Mouse (Mus musculus) megakaryocyte-erythroid progenitor cell, adult 5-6 weeks (primary cell): ENCODE data around the gene Phf23. TPM values are rescaled to one million over a fixed set of nuclear protein-coding genes. Genes with fewer than 3 reads are reported as not detected.

Experiments used
- ATAC-seq: replicated peaks from 2 replicates; pipeline ENCODE4 v1.8.0; 2016; ENCODE audit warnings: mild to moderate bottlenecking, inconsistent platforms; ENCODE audit not compliant: severe bottlenecking, poor library complexity, low FRiP score, low TSS enrichment
- total RNA-seq, 2 experiments: library from RNA; stranded (forward) in 1 of 2; stranded (reverse) in 1 of 2; fragments of 200-1000, 215-1000 nt in 1 of 2; fragments of >200 nt in 1 of 2; fragmentation: Nextera tagmentation in 1 of 2; gene quantifications; 2 replicates each; pipeline ENCODE4 v1.2.3; 2014 to 2017

The Phf23 gene
- total RNA-seq, 2 experiments from 2014 or later, result 46.2 to 53.9 TPM

- ATAC-seq, result no peak
Observed at GRCm38 (mm10) chr11:70039631-70040030, 44.1 kb downstream of the Phf23 start.

GRCm38 (mm10) chr11:70040184-70040583, 44.6 kb downstream of the Phf23 start:
- no peak for ATAC-seq

GRCm38 (mm10) chr11:70042309-70043085, 46.9 kb downstream of the Phf23 start:
- no peak for ATAC-seq

- no peak for ATAC-seq
Observed at GRCm38 (mm10) chr11:70043665-70044064, 48.1 kb downstream of the Phf23 start.

- ATAC-seq, result no peak
Observed at GRCm38 (mm10) chr11:70045435-70045834, 49.9 kb downstream of the Phf23 start.

- ATAC-seq, result no peak
Observed at GRCm38 (mm10) chr11:70049366-70049765, 53.8 kb downstream of the Phf23 start.

Other genes starting within 250 kb of the Phf23 start
Only the 30 nearest of the 39 such genes appear.
- gene Chrnb1, start 199.8 kb upstream of the Phf23 start, total RNA-seq (2014; fragmentation: Nextera tagmentation), result 2.3 TPM in 1 of 2 replicates, not detected in the other
- 0.28 and 1.9 TPM in 2 replicates for gene Chrnb1, start 199.8 kb upstream of the Phf23 start, total RNA-seq (2017)
- gene Fgf11, start 193.9 kb upstream of the Phf23 start, total RNA-seq (2014; fragmentation: Nextera tagmentation), result 0.57 and 0.63 TPM in 2 replicates
- 2.3 TPM in 1 of 2 replicates, not detected in the other for gene Fgf11, start 193.9 kb upstream of the Phf23 start, total RNA-seq (2017)
- not detected in 2 replicates for gene Tmem102, start 190.2 kb upstream of the Phf23 start, total RNA-seq (2014; fragmentation: Nextera tagmentation)
- not detected in 2 replicates for gene Tmem102, start 190.2 kb upstream of the Phf23 start, total RNA-seq (2017)
- gene Gm39566, start 180.5 kb upstream of the Phf23 start, total RNA-seq (2014; fragmentation: Nextera tagmentation), result not detected in 2 replicates
- gene Gm39566, start 180.5 kb upstream of the Phf23 start, total RNA-seq (2017), result not detected in 2 replicates
- not detected in 2 replicates for gene Spem2, start 177.3 kb upstream of the Phf23 start, total RNA-seq (2014; fragmentation: Nextera tagmentation)
- gene Spem2, start 177.3 kb upstream of the Phf23 start, total RNA-seq (2017), result not detected in 2 replicates
- gene Spem1, start 173.6 kb upstream of the Phf23 start, total RNA-seq (2014; fragmentation: Nextera tagmentation), result not detected in 2 replicates
- not detected in 2 replicates for gene Spem1, start 173.6 kb upstream of the Phf23 start, total RNA-seq (2017)
- 7.9 and 8.3 TPM in 2 replicates for gene Nlgn2, start 158.0 kb upstream of the Phf23 start, total RNA-seq (2014; fragmentation: Nextera tagmentation)
- 2.9 and 3.8 TPM in 2 replicates for gene Nlgn2, start 158.0 kb upstream of the Phf23 start, total RNA-seq (2017)
- gene Tmem256, start 157.3 kb upstream of the Phf23 start, total RNA-seq (2014; fragmentation: Nextera tagmentation), result 166 and 210 TPM in 2 replicates
- gene Tmem256, start 157.3 kb upstream of the Phf23 start, total RNA-seq (2017), result 64.8 and 66.7 TPM in 2 replicates
- gene Plscr3, start 149.4 kb upstream of the Phf23 start, total RNA-seq (2014; fragmentation: Nextera tagmentation), result 54.7 and 61.3 TPM in 2 replicates
- 14.5 and 14.8 TPM in 2 replicates for gene Plscr3, start 149.4 kb upstream of the Phf23 start, total RNA-seq (2017)
- 0.48 TPM in 1 of 2 replicates, not detected in the other for gene Tnk1, start 137.0 kb upstream of the Phf23 start, total RNA-seq (2014; fragmentation: Nextera tagmentation)
- gene Tnk1, start 137.0 kb upstream of the Phf23 start, total RNA-seq (2017), result 0.34 TPM in 1 of 2 replicates, not detected in the other
- gene Tmem95, start 117.8 kb upstream of the Phf23 start, total RNA-seq (2014; fragmentation: Nextera tagmentation), result not detected in 2 replicates
- not detected in 2 replicates for gene Tmem95, start 117.8 kb upstream of the Phf23 start, total RNA-seq (2017)
- gene Kctd11, start 114.4 kb upstream of the Phf23 start, total RNA-seq (2014; fragmentation: Nextera tagmentation), result 0.54 and 0.79 TPM in 2 replicates
- gene Kctd11, start 114.4 kb upstream of the Phf23 start, total RNA-seq (2017), result 1.3 TPM in 1 of 2 replicates, not detected in the other
- 52.7 and 59.4 TPM in 2 replicates for gene Acap1, start 100.2 kb upstream of the Phf23 start, total RNA-seq (2014; fragmentation: Nextera tagmentation)
- gene Acap1, start 100.2 kb upstream of the Phf23 start, total RNA-seq (2017), result 40.3 and 55.2 TPM in 2 replicates
- gene 2810408A11Rik, start 94.8 kb upstream of the Phf23 start, total RNA-seq (2014; fragmentation: Nextera tagmentation), result 2.4 and 4.0 TPM in 2 replicates
- gene 2810408A11Rik, start 94.8 kb upstream of the Phf23 start, total RNA-seq (2017), result 3.4 and 4.1 TPM in 2 replicates
- 31.7 and 51.2 TPM in 2 replicates for gene Neurl4, start 94.7 kb upstream of the Phf23 start, total RNA-seq (2014; fragmentation: Nextera tagmentation)
- gene Neurl4, start 94.7 kb upstream of the Phf23 start, total RNA-seq (2017), result 27.9 and 64.3 TPM in 2 replicates
- gene Gps2, start 81.9 kb upstream of the Phf23 start, total RNA-seq (2014; fragmentation: Nextera tagmentation), result 155 and 190 TPM in 2 replicates
- gene Gps2, start 81.9 kb upstream of the Phf23 start, total RNA-seq (2017), result 53.7 and 106 TPM in 2 replicates
- 1,285 and 1,514 TPM in 2 replicates for gene Eif5a, start 73.8 kb upstream of the Phf23 start, total RNA-seq (2014; fragmentation: Nextera tagmentation)
- 1,032 and 1,474 TPM in 2 replicates for gene Eif5a, start 73.8 kb upstream of the Phf23 start, total RNA-seq (2017)
- gene Ybx2, start 60.0 kb upstream of the Phf23 start, total RNA-seq (2014; fragmentation: Nextera tagmentation), result 2.2 TPM in 1 of 2 replicates, not detected in the other
- gene Ybx2, start 60.0 kb upstream of the Phf23 start, total RNA-seq (2017), result not detected in 2 replicates
- 0.15 and 5.2 TPM in 2 replicates for gene Slc2a4, start 47.6 kb upstream of the Phf23 start, total RNA-seq (2014; fragmentation: Nextera tagmentation)
- 0.19 and 0.88 TPM in 2 replicates for gene Slc2a4, start 47.6 kb upstream of the Phf23 start, total RNA-seq (2017)
- not detected in 2 replicates for gene Cldn7, start 31.0 kb upstream of the Phf23 start, total RNA-seq (2014; fragmentation: Nextera tagmentation)
- gene Cldn7, start 31.0 kb upstream of the Phf23 start, total RNA-seq (2017), result not detected in 2 replicates
- 181 and 216 TPM in 2 replicates for gene Ctdnep1, start 14.6 kb upstream of the Phf23 start, total RNA-seq (2014; fragmentation: Nextera tagmentation)
- gene Ctdnep1, start 14.6 kb upstream of the Phf23 start, total RNA-seq (2017), result 9.8 and 38.6 TPM in 2 replicates
- gene Elp5, start 13.3 kb upstream of the Phf23 start, total RNA-seq (2014; fragmentation: Nextera tagmentation), result 81.7 and 104 TPM in 2 replicates
- 66.4 and 82.7 TPM in 2 replicates for gene Elp5, start 13.3 kb upstream of the Phf23 start, total RNA-seq (2017)
- gene Gabarap, start 4.6 kb upstream of the Phf23 start, total RNA-seq (2014; fragmentation: Nextera tagmentation), result 267 and 278 TPM in 2 replicates
- 222 and 223 TPM in 2 replicates for gene Gabarap, start 4.6 kb upstream of the Phf23 start, total RNA-seq (2017)
- 20.3 and 30.0 TPM in 2 replicates for gene Dvl2, start 4.8 kb downstream of the Phf23 start, total RNA-seq (2014; fragmentation: Nextera tagmentation)
- gene Dvl2, start 4.8 kb downstream of the Phf23 start, total RNA-seq (2017), result 15.8 and 20.8 TPM in 2 replicates
- gene Acadvl, start 19.6 kb downstream of the Phf23 start, total RNA-seq (2014; fragmentation: Nextera tagmentation), result 50.8 and 85.0 TPM in 2 replicates
- gene Acadvl, start 19.6 kb downstream of the Phf23 start, total RNA-seq (2017), result 58.1 and 70.7 TPM in 2 replicates
- gene Dlg4, start 21.2 kb downstream of the Phf23 start, total RNA-seq (2014; fragmentation: Nextera tagmentation), result 2.1 and 3.0 TPM in 2 replicates
- gene Dlg4, start 21.2 kb downstream of the Phf23 start, total RNA-seq (2017), result 0.23 and 0.76 TPM in 2 replicates
- gene Asgr1, start 58.3 kb downstream of the Phf23 start, total RNA-seq (2014; fragmentation: Nextera tagmentation), result not detected in 2 replicates
- not detected in 2 replicates for gene Asgr1, start 58.3 kb downstream of the Phf23 start, total RNA-seq (2017)
- gene Asgr2, start 96.9 kb downstream of the Phf23 start, total RNA-seq (2014; fragmentation: Nextera tagmentation), result not detected in 2 replicates
- gene Asgr2, start 96.9 kb downstream of the Phf23 start, total RNA-seq (2017), result not detected in 2 replicates
- gene Mgl2, start 134.6 kb downstream of the Phf23 start, total RNA-seq (2014; fragmentation: Nextera tagmentation), result not detected in 2 replicates
- gene Mgl2, start 134.6 kb downstream of the Phf23 start, total RNA-seq (2017), result not detected in 2 replicates
- gene Clec10a, start 160.4 kb downstream of the Phf23 start, total RNA-seq (2014; fragmentation: Nextera tagmentation), result not detected in 2 replicates
- gene Clec10a, start 160.4 kb downstream of the Phf23 start, total RNA-seq (2017), result 0.75 TPM in 1 of 2 replicates, not detected in the other